Mouse (Mus musculus): ENCODE data around the gene 4930556J24Rik. TPM values are rescaled to one million over a fixed set of nuclear protein-coding genes. Genes with fewer than 3 reads are reported as not detected.
"Not testable (repeated sequence)": the region's sequence is repeated elsewhere in the genome, so short reads cannot be mapped to it uniquely, and the experiment has no call there.

Gene 4930556J24Rik
- total and polyA plus RNA-seq, 3 experiments, result 0.31 to 0.47 TPM; not detected in 1

- no peak for TF ChIP-seq POLR2AphosphoS5 (IDR thresholded peaks at IDR 0.05; ENCODE audit: borderline replicate concordance, low read depth, low read length)
- no peak for TF ChIP-seq USF1 (IDR thresholded peaks at IDR 0.05; ENCODE audit: low read depth, low read length)
Measured at GRCm38 (mm10) chr11:3961761-3962160, 14.8 kb downstream of the 4930556J24Rik start (continued).

- Histone ChIP-seq H3K9me3 (replicated peaks; ENCODE audit: insufficient read depth, low read length) (no peaks in the 10 kb centered on the region), H3K4me3 (ENCODE audit: control insufficient read depth in 1 of 2, insufficient read depth in 1 of 2, low read depth in 2 of 2, low read length in 2 of 2) (no peak overlapping the region), H3K4me1 (ENCODE audit: control insufficient read depth in 1 of 2, insufficient read depth in 2 of 2, low read length in 2 of 2) (peaks cover 9 to 15% of the 10 kb centered on the region in 2 experiments), H3K27me3 (ENCODE audit: control insufficient read depth in 1 of 2, insufficient read depth in 2 of 2, low read length in 2 of 2) (peaks cover 7 to 14% of the 10 kb centered on the region in 2 experiments), H3K9ac (ENCODE audit: control insufficient read depth, low read depth, low read length, poor library complexity, severe bottlenecking) (no peak overlapping the region), H3K36me3 (ENCODE audit: control insufficient read depth in 1 of 2, insufficient read depth in 2 of 2, low read length in 2 of 2) (peaks cover under 1 to 13% of the 10 kb centered on the region in 2 experiments), H3K27ac (ENCODE audit: control insufficient read depth, low read depth, low read length) (no peak overlapping the region), H3K79me2 (ENCODE audit: control insufficient read depth, insufficient read depth, low read length, poor library complexity) (peaks cover 19% of the 10 kb centered on the region)
- TF ChIP-seq POLR2AphosphoS2 (IDR thresholded peaks at IDR 0.05; ENCODE audit: low read length), result no peak
- TF ChIP-seq TBP (IDR thresholded peaks at IDR 0.05; ENCODE audit: low read depth, low read length), result 0 out of 2 replicates have a peak, but pooled peaks have one; percentile 56
- DNase-seq (ENCODE audit: low read depth, low spot score), result peak; percentile 41
Measured at GRCm38 (mm10) chr11:3960901-3961300, 15.7 kb downstream of the 4930556J24Rik start.

GRCm38 (mm10) chr11:3955371-3955770 is 21.2 kb downstream of the 4930556J24Rik start:
- not testable (repeated sequence) for H3K9me3 ChIP-seq (replicated peaks; ENCODE audit: insufficient read depth, low read length); H3K79me2 ChIP-seq (ENCODE audit: control insufficient read depth, insufficient read depth, low read length, poor library complexity); H3K9ac ChIP-seq (ENCODE audit: control insufficient read depth, low read depth, low read length, poor library complexity, severe bottlenecking); H3K4me1 ChIP-seq (ENCODE audit: control insufficient read depth in 1 of 2, insufficient read depth in 2 of 2, low read length in 2 of 2); H3K36me3 ChIP-seq (ENCODE audit: control insufficient read depth in 1 of 2, insufficient read depth in 2 of 2, low read length in 2 of 2); H3K4me3 ChIP-seq (ENCODE audit: control insufficient read depth in 1 of 2, insufficient read depth in 1 of 2, low read depth in 2 of 2, low read length in 2 of 2); DNase-seq (ENCODE audit: low read depth, low spot score); H3K27ac ChIP-seq (ENCODE audit: control insufficient read depth, low read depth, low read length)
- H3K27me3 ChIP-seq (ENCODE audit: control insufficient read depth in 1 of 2, insufficient read depth in 2 of 2, low read length in 2 of 2), result peaks cover 12 to 14% of the 10 kb centered on the region in 2 experiments

- H3K79me2 ChIP-seq (ENCODE audit: control insufficient read depth, insufficient read depth, low read length, poor library complexity); H3K4me1 ChIP-seq (ENCODE audit: control insufficient read depth in 1 of 2, insufficient read depth in 2 of 2, low read length in 2 of 2); H3K9me3 ChIP-seq (replicated peaks; ENCODE audit: insufficient read depth, low read length); H3K4me3 ChIP-seq (ENCODE audit: control insufficient read depth in 1 of 2, insufficient read depth in 1 of 2, low read depth in 2 of 2, low read length in 2 of 2); H3K36me3 ChIP-seq (ENCODE audit: control insufficient read depth in 1 of 2, insufficient read depth in 2 of 2, low read length in 2 of 2); H3K9ac ChIP-seq (ENCODE audit: control insufficient read depth, low read depth, low read length, poor library complexity, severe bottlenecking); DNase-seq (ENCODE audit: low read depth, low spot score); H3K27ac ChIP-seq (ENCODE audit: control insufficient read depth, low read depth, low read length): not testable (repeated sequence)
- peaks cover 12 to 13% of the 10 kb centered on the region in 2 experiments for H3K27me3 ChIP-seq (ENCODE audit: control insufficient read depth in 1 of 2, insufficient read depth in 2 of 2, low read length in 2 of 2)
Measured at GRCm38 (mm10) chr11:3954876-3955275, 21.7 kb downstream of the 4930556J24Rik start.

- no peak for TF ChIP-seq USF2 (IDR thresholded peaks at IDR 0.05; ENCODE audit: borderline replicate concordance in 1 of 2, insufficient read depth in 1 of 2, low read depth in 1 of 2, low read length in 2 of 2)
- no peak for TF ChIP-seq BHLHE40 (IDR thresholded peaks at IDR 0.05; ENCODE audit: borderline replicate concordance, low read depth, low read length)
- TF ChIP-seq GABPA (IDR thresholded peaks at IDR 0.05; ENCODE audit: low read depth, low read length), result no peak
- TF ChIP-seq UBTF (IDR thresholded peaks at IDR 0.05; ENCODE audit: borderline replicate concordance, insufficient read depth, low read depth, low read length), result no peak
Measured at GRCm38 (mm10) chr11:3946386-3946785, 30.2 kb downstream of the 4930556J24Rik start.

More at GRCm38 (mm10) chr11:3946386-3946785, 30.2 kb downstream of the 4930556J24Rik start:
- no peak for DNase-seq (ENCODE audit: low read depth, low spot score)
- no peak overlapping the region for H3K9ac ChIP-seq (ENCODE audit: control insufficient read depth, low read depth, low read length, poor library complexity, severe bottlenecking)
- H3K36me3 ChIP-seq (ENCODE audit: control insufficient read depth in 1 of 2, insufficient read depth in 2 of 2, low read length in 2 of 2), result no peaks in the 10 kb centered on the region
- no peaks in the 10 kb centered on the region for H3K4me1 ChIP-seq (ENCODE audit: control insufficient read depth in 1 of 2, insufficient read depth in 2 of 2, low read length in 2 of 2)
- H3K9me3 ChIP-seq (replicated peaks; ENCODE audit: insufficient read depth, low read length), result no peaks in the 10 kb centered on the region
- no peak overlapping the region for H3K27ac ChIP-seq (ENCODE audit: control insufficient read depth, low read depth, low read length)
- no peak overlapping the region for H3K4me3 ChIP-seq (ENCODE audit: control insufficient read depth in 1 of 2, insufficient read depth in 1 of 2, low read depth in 2 of 2, low read length in 2 of 2)
- H3K79me2 ChIP-seq (ENCODE audit: control insufficient read depth, insufficient read depth, low read length, poor library complexity), result no peaks in the 10 kb centered on the region
- H3K27me3 ChIP-seq (ENCODE audit: control insufficient read depth in 1 of 2, insufficient read depth in 2 of 2, low read length in 2 of 2), result peaks cover 6 to 19% of the 10 kb centered on the region in 2 experiments

Data from MEL (cell line).